Mouse (Mus musculus) lung, postnatal 4 days (tissue): ENCODE data around the gene Gzmc.
"Not testable (repeated sequence)": the region's sequence is repeated elsewhere in the genome, so short reads cannot be mapped to it uniquely, and the experiment has no call there.

Experiments used
- DNase-seq, 2 experiments: peaks; one replicate each; pipeline ENCODE4 v3.0.0; 2021

Gene Gzmc

GRCm38 (mm10) chr14:56234556-56234955, at the start of gene Gzmc:
Gene Gzmc, minus strand, starts transcription at chr14:56234656.
- no peak for DNase-seq

- no peak for DNase-seq
Observed at GRCm38 (mm10) chr14:56283816-56284215, 49.4 kb upstream of the Gzmc start.

GRCm38 (mm10) chr14:56281090-56281489, 46.6 kb upstream of the Gzmc start:
- no peak for DNase-seq

GRCm38 (mm10) chr14:56278691-56279090, 44.2 kb upstream of the Gzmc start:
- not testable (repeated sequence) for DNase-seq

GRCm38 (mm10) chr14:56276096-56276495, 41.6 kb upstream of the Gzmc start:
- DNase-seq = not testable (repeated sequence)

- no peak for DNase-seq
Observed at GRCm38 (mm10) chr14:56266109-56266508, 31.7 kb upstream of the Gzmc start.

GRCm38 (mm10) chr14:56262153-56262552, 27.7 kb upstream of the Gzmc start, which contains the start of gene Gzmb:
Gene Gzmb, minus strand, starts transcription at chr14:56262260.
- no peak for DNase-seq

GRCm38 (mm10) chr14:56240409-56240808, 6.0 kb upstream of the Gzmc start:
- no peak for DNase-seq

- no peak for DNase-seq
Observed at GRCm38 (mm10) chr14:56211317-56211716, 23.1 kb downstream of the Gzmc start, which contains the start of gene Gzmf. Gene Gzmf, minus strand, starts transcription at chr14:56211417.

- DNase-seq = no peak
Observed at GRCm38 (mm10) chr14:56205613-56206012, 28.8 kb downstream of the Gzmc start.

GRCm38 (mm10) chr14:56205021-56205420, 29.4 kb downstream of the Gzmc start:
- peak; percentile 31 to 49 for DNase-seq

- DNase-seq = peak; percentile 34 to 63
Observed at GRCm38 (mm10) chr14:56203975-56204374, 30.5 kb downstream of the Gzmc start.

GRCm38 (mm10) chr14:56186946-56187345, 47.5 kb downstream of the Gzmc start:
- peak in 1 of 2 experiments; percentile 4 for DNase-seq

- DNase-seq = no peak
Observed at GRCm38 (mm10) chr14:56186521-56186920, 47.9 kb downstream of the Gzmc start.
